17 mouse cellular contexts compared by ENCODE assay signal in genomic region chr14:122331635-122332460, GRCm38 (mm10).
DNase-seq lines count a peak whose midpoint lies in the region; ATAC-seq and TF ChIP-seq lines count a peak whose summit lies in the region.
"Had no signal": no experiment of that assay in that cellular context is flagged by ENCODE, and none has a peak within 500 bp of the region (broad histone marks: within the 10 kb centered on the region; RNA-seq: fewer than 3 reads in every experiment).

No protein-coding gene starts in this region.

- H3K9ac ChIP-seq in kidney, embryonic 16.5 days (replicated peaks; ENCODE audit: low read length) = no peak overlapping the region
- H3K9ac ChIP-seq: forebrain, embryonic 12.5 days; limb, embryonic 13.5 days; liver, embryonic 15.5 days; midbrain, embryonic 12.5 days had no signal

- no peak for TF ChIP-seq CTCF in kidney, adult 2 months (conservative IDR thresholded peaks at IDR 0.05; ENCODE audit: insufficient read depth, insufficient read length, low read depth, low read length)
- no peak for TF ChIP-seq CTCF in E14TG2a.4 (conservative IDR thresholded peaks at IDR 0.05; ENCODE audit: low read length)

- WGBS in kidney, adult 2 months = 34% methylated on average over 14 of the region's 14 CpGs
- WGBS in kidney, embryonic 16.5 days = 26% methylated on average over 14 of the region's 14 CpGs

- no peaks in the 10 kb centered on the region for H3K27me3 ChIP-seq in kidney, adult 2 months (replicated peaks; ENCODE audit: control insufficient read depth, insufficient read depth, low read length)
- H3K27me3 ChIP-seq in E14TG2a.4 (ENCODE audit: insufficient read depth, low read length) = peaks cover 11% of the 10 kb centered on the region; the same call in 1 of the 2 replicates
- H3K27me3 ChIP-seq in kidney, embryonic 16.5 days (ENCODE audit: insufficient read depth, low read length) = no peaks in the 10 kb centered on the region
- H3K27me3 ChIP-seq: liver, embryonic 15.5 days had no signal

- H3K9me3 ChIP-seq in E14TG2a.4 (ENCODE audit: low read length) = no peaks in the 10 kb centered on the region
- no peaks in the 10 kb centered on the region for H3K9me3 ChIP-seq in kidney, embryonic 16.5 days (ENCODE audit: low read length)
- H3K9me3 ChIP-seq: forebrain, embryonic 12.5 days; limb, embryonic 13.5 days; liver, embryonic 15.5 days; midbrain, embryonic 12.5 days had no signal

- H3K4me1 ChIP-seq in kidney, adult 2 months (ENCODE audit: control insufficient read depth, insufficient read depth, low read length) = peaks cover 3% of the 10 kb centered on the region
- peaks cover 61% of the 10 kb centered on the region for H3K4me1 ChIP-seq in E14TG2a.4 (replicated peaks; ENCODE audit: low read depth, low read length)
- no peaks in the 10 kb centered on the region for H3K4me1 ChIP-seq in kidney, embryonic 16.5 days (ENCODE audit: insufficient read depth, low read length)
- H3K4me1 ChIP-seq: forebrain, embryonic 12.5 days; liver, embryonic 15.5 days; midbrain, embryonic 12.5 days had no signal

- H3K36me3 ChIP-seq in kidney, adult 2 months (ENCODE audit: control insufficient read depth, insufficient read depth, low read length) = no peaks in the 10 kb centered on the region
- no peaks in the 10 kb centered on the region for H3K36me3 ChIP-seq in E14TG2a.4 (ENCODE audit: insufficient read depth, low read length)
- H3K36me3 ChIP-seq in kidney, embryonic 16.5 days (ENCODE audit: insufficient read depth, low read length) = no peaks in the 10 kb centered on the region
- H3K36me3 ChIP-seq: forebrain, embryonic 12.5 days; limb, embryonic 13.5 days; liver, embryonic 15.5 days; midbrain, embryonic 12.5 days had no signal

- no peak overlapping the region for H3K4me3 ChIP-seq in kidney, adult 2 months (ENCODE audit: insufficient read depth, low read depth, low read length)
- peak overlapping the region; percentile 45 for H3K4me3 ChIP-seq in E14TG2a.4 (replicated peaks; ENCODE audit: low read length)
- no peak overlapping the region for H3K4me3 ChIP-seq in kidney, embryonic 16.5 days (ENCODE audit: low read length)
- H3K4me3 ChIP-seq: forebrain, embryonic 12.5 days; limb, embryonic 13.5 days; liver, embryonic 15.5 days; midbrain, embryonic 12.5 days had no signal

- no peak for TF ChIP-seq POLR2A in kidney, adult 2 months (IDR thresholded peaks at IDR 0.05; ENCODE audit: low read depth, low read length)

- peak; percentile 31 for DNase-seq in kidney, adult 2 months
- DNase-seq in kidney, adult 8-10 months = no peak
- peak; percentile 43 for DNase-seq in MN1 (ENCODE audit: low spot score)
- no peak for DNase-seq in testis, postnatal 10 days (ENCODE audit: low spot score)
- no peak for DNase-seq in adrenal gland, postnatal 10 days
- DNase-seq: cerebellum, adult 11 months; cerebellum, postnatal 36 days; layer of hippocampus, postnatal 36 days; right cerebral cortex, postnatal 14 days; thymus, adult 2 months had no signal

- H3K4me2 ChIP-seq in kidney, embryonic 16.5 days (replicated peaks; ENCODE audit: low read depth, low read length) = no peak overlapping the region
- H3K4me2 ChIP-seq: forebrain, embryonic 12.5 days; limb, embryonic 13.5 days; liver, embryonic 15.5 days; midbrain, embryonic 12.5 days had no signal

- H3K27ac ChIP-seq in kidney, adult 2 months (ENCODE audit: insufficient read depth, low read depth, low read length) = no peak overlapping the region
- no peak overlapping the region for H3K27ac ChIP-seq in kidney, embryonic 16.5 days (ENCODE audit: low read length)
- H3K27ac ChIP-seq: forebrain, embryonic 12.5 days; limb, embryonic 13.5 days; liver, embryonic 15.5 days; midbrain, embryonic 12.5 days had no signal

- ATAC-seq in kidney, embryonic 16.5 days (ENCODE audit: low FRiP score, low TSS enrichment) = peak; percentile 86
- ATAC-seq: hindbrain, embryonic 16.5 days had no signal

Comparison
In these comparisons a context has a peak if more than half of its experiments do, and no peak if none do; other contexts are left out.
1. DNase-seq: peak in kidney, adult 2 months (single experiment) and MN1 (single experiment); none in kidney, adult 8-10 months (0 of 2), testis, postnatal 10 days (single experiment) and adrenal gland, postnatal 10 days (single experiment).